Comparison of ENCODE assay signal across 8 mouse cellular contexts in genomic region chr11:120660301-120661075, GRCm38 (mm10). TPM values are rescaled to one million over a fixed set of nuclear protein-coding genes. Genes with fewer than 3 reads are reported as not detected.
DNase-seq lines count a peak whose midpoint lies in the region; ATAC-seq and TF ChIP-seq lines count a peak whose summit lies in the region.

No protein-coding gene starts in this region.

- H3K4me3 ChIP-seq in embryonic facial prominence, embryonic 13.5 days: peak overlapping the region; percentile 51
- H3K4me3 ChIP-seq in liver, embryonic 14.5 days (ENCODE audit: insufficient read depth in 1 of 2, low read depth in 2 of 2, low read length in 2 of 2): peak overlapping the region in 1 of 2 experiments; percentile 30; a peak in 2 of 4 replicates
- peak overlapping the region; percentile 40 for H3K4me3 ChIP-seq in neural tube, embryonic 13.5 days

- peaks cover 95% of the 10 kb centered on the region for H3K27me3 ChIP-seq in embryonic facial prominence, embryonic 13.5 days
- peaks cover 63% of the 10 kb centered on the region for H3K27me3 ChIP-seq in liver, embryonic 14.5 days (ENCODE audit: control insufficient read depth, insufficient read depth, low read length)
- peaks cover 87% of the 10 kb centered on the region for H3K27me3 ChIP-seq in neural tube, embryonic 13.5 days

- no peak for ATAC-seq in embryonic facial prominence, embryonic 13.5 days (ENCODE audit: insufficient number of reproducible peaks, insufficient read depth, low FRiP score, low TSS enrichment, low read depth)
- no peak for ATAC-seq in liver, embryonic 14.5 days (ENCODE audit: insufficient read depth)
- no peak for ATAC-seq in neural tube, embryonic 13.5 days (ENCODE audit: low read depth)

- 0 out of 2 replicates have a peak, but pooled peaks have one; percentile 10 for TF ChIP-seq CTCF in liver, embryonic 14.5 days (IDR thresholded peaks at IDR 0.05; ENCODE audit: low read depth)

- no peak for TF ChIP-seq EP300 in liver, embryonic 14.5 days (IDR thresholded peaks at IDR 0.05; ENCODE audit: low read depth)

- no peaks in the 10 kb centered on the region for H3K36me3 ChIP-seq in embryonic facial prominence, embryonic 13.5 days
- no peaks in the 10 kb centered on the region for H3K36me3 ChIP-seq in liver, embryonic 14.5 days (replicated peaks; ENCODE audit: control insufficient read depth, insufficient read depth, low read depth)
- H3K36me3 ChIP-seq in neural tube, embryonic 13.5 days: no peaks in the 10 kb centered on the region

- peak overlapping the region; percentile 67 for H3K9ac ChIP-seq in embryonic facial prominence, embryonic 13.5 days
- no peak overlapping the region for H3K9ac ChIP-seq in liver, embryonic 14.5 days (replicated peaks)
- H3K9ac ChIP-seq in neural tube, embryonic 13.5 days: peak overlapping the region; percentile 55

- peak overlapping the region; percentile 78 for H3K4me2 ChIP-seq in embryonic facial prominence, embryonic 13.5 days
- H3K4me2 ChIP-seq in liver, embryonic 14.5 days (ENCODE audit: low read depth): peak overlapping the region; percentile 44
- peak overlapping the region; percentile 60 for H3K4me2 ChIP-seq in neural tube, embryonic 13.5 days

- peak; percentile 40 for DNase-seq in right cerebral cortex, postnatal 14 days
- no peak for DNase-seq in right cerebral cortex, postnatal 36 days (ENCODE audit: low spot score in 2 of 2)
- peak; percentile 39 for DNase-seq in induced T-regulatory cell, adult 2 months (ENCODE audit: low read depth)
- no peak for DNase-seq in liver, embryonic 14.5 days (ENCODE audit: low read depth in 3 of 3, low spot score in 3 of 3)
- DNase-seq in spleen, postnatal 36 days (ENCODE audit: low spot score in 2 of 2): no peak
- no peak for DNase-seq in frontal cortex, postnatal 36 days (ENCODE audit: low spot score in 2 of 2)

- peaks cover 23% of the 10 kb centered on the region for H3K4me1 ChIP-seq in embryonic facial prominence, embryonic 13.5 days
- no peaks in the 10 kb centered on the region for H3K4me1 ChIP-seq in liver, embryonic 14.5 days (replicated peaks; ENCODE audit: control insufficient read depth in 2 of 2, insufficient read depth in 2 of 2, low read length in 1 of 2)
- peaks cover 31% of the 10 kb centered on the region for H3K4me1 ChIP-seq in neural tube, embryonic 13.5 days (replicated peaks)

- H3K9me3 ChIP-seq in embryonic facial prominence, embryonic 13.5 days: no peaks in the 10 kb centered on the region
- H3K9me3 ChIP-seq in liver, embryonic 14.5 days (ENCODE audit: control insufficient read depth, low read length): no peaks in the 10 kb centered on the region
- no peaks in the 10 kb centered on the region for H3K9me3 ChIP-seq in neural tube, embryonic 13.5 days

- H3K27ac ChIP-seq in embryonic facial prominence, embryonic 13.5 days: 0 out of 2 replicates have a peak overlapping the region, but pooled peaks have one; percentile 4
- no peak overlapping the region for H3K27ac ChIP-seq in liver, embryonic 14.5 days
- no peak overlapping the region for H3K27ac ChIP-seq in neural tube, embryonic 13.5 days (replicated peaks)

- WGBS in embryonic facial prominence, embryonic 13.5 days: under 1% methylated on average over 92 of the region's 95 CpGs
- WGBS in liver, embryonic 14.5 days (ENCODE audit: insufficient replicate concordance): under 1% methylated on average over 90 of the region's 95 CpGs
- under 1% methylated on average over 89 of the region's 95 CpGs for WGBS in neural tube, embryonic 13.5 days

RNA-seq across cellular contexts. Expression of gene Notum, which starts 0.5 kb away (rescaled TPM):
- polyA plus RNA-seq in embryonic facial prominence, embryonic 13.5 days (2015; fragmentation: Nextera tagmentation; extraction: Ambion mirVana): 4.3 and 7.2 TPM in 2 replicates
- 0.18 and 0.30 TPM in 2 replicates for polyA plus RNA-seq in liver, embryonic 14.5 days (2012; rRNA removed)
- 0.18 TPM in 1 of 2 replicates, not detected in the other for polyA plus RNA-seq in liver, embryonic 14.5 days (2014; fragmentation: Nextera tagmentation; extraction: Ambion mirVana)
- polyA plus RNA-seq in neural tube, embryonic 13.5 days (2015; fragmentation: Nextera tagmentation; extraction: Ambion mirVana): 2.5 and 2.7 TPM in 2 replicates

RNA-seq across cellular contexts. Expression of gene Aspscr1, which starts 12.3 kb away (rescaled TPM):
- polyA plus RNA-seq in embryonic facial prominence, embryonic 13.5 days (2015; fragmentation: Nextera tagmentation; extraction: Ambion mirVana): 109 and 123 TPM in 2 replicates
- polyA plus RNA-seq in liver, embryonic 14.5 days (2012; rRNA removed): 16.9 and 20.4 TPM in 2 replicates
- polyA plus RNA-seq in liver, embryonic 14.5 days (2014; fragmentation: Nextera tagmentation; extraction: Ambion mirVana): 34.6 and 37.5 TPM in 2 replicates
- polyA plus RNA-seq in neural tube, embryonic 13.5 days (2015; fragmentation: Nextera tagmentation; extraction: Ambion mirVana): 131 and 141 TPM in 2 replicates

RNA-seq across cellular contexts. Expression of gene Myadml2, which starts 12.5 kb away (rescaled TPM):
- polyA plus RNA-seq in embryonic facial prominence, embryonic 13.5 days (2015; fragmentation: Nextera tagmentation; extraction: Ambion mirVana): not detected in 2 replicates
- 0.07 and 0.13 TPM in 2 replicates for polyA plus RNA-seq in liver, embryonic 14.5 days (2012; rRNA removed)
- polyA plus RNA-seq in liver, embryonic 14.5 days (2014; fragmentation: Nextera tagmentation; extraction: Ambion mirVana): 0.67 and 1.0 TPM in 2 replicates
- polyA plus RNA-seq in neural tube, embryonic 13.5 days (2015; fragmentation: Nextera tagmentation; extraction: Ambion mirVana): 0.66 and 1.7 TPM in 2 replicates

RNA-seq across cellular contexts. Expression of gene Pycr1, which starts 16.9 kb away (rescaled TPM):
- polyA plus RNA-seq in embryonic facial prominence, embryonic 13.5 days (2015; fragmentation: Nextera tagmentation; extraction: Ambion mirVana): 27.7 and 34.9 TPM in 2 replicates
- polyA plus RNA-seq in liver, embryonic 14.5 days (2012; rRNA removed): 4.0 and 4.3 TPM in 2 replicates
- 4.8 and 5.1 TPM in 2 replicates for polyA plus RNA-seq in liver, embryonic 14.5 days (2014; fragmentation: Nextera tagmentation; extraction: Ambion mirVana)
- 24.7 and 24.8 TPM in 2 replicates for polyA plus RNA-seq in neural tube, embryonic 13.5 days (2015; fragmentation: Nextera tagmentation; extraction: Ambion mirVana)

RNA-seq across cellular contexts. Expression of gene Mafg, which starts 27.1 kb away (rescaled TPM):
- 22.0 and 30.0 TPM in 2 replicates for polyA plus RNA-seq in embryonic facial prominence, embryonic 13.5 days (2015; fragmentation: Nextera tagmentation; extraction: Ambion mirVana)
- polyA plus RNA-seq in liver, embryonic 14.5 days (2012; rRNA removed): 29.5 and 30.9 TPM in 2 replicates
- 20.9 and 25.9 TPM in 2 replicates for polyA plus RNA-seq in liver, embryonic 14.5 days (2014; fragmentation: Nextera tagmentation; extraction: Ambion mirVana)
- polyA plus RNA-seq in neural tube, embryonic 13.5 days (2015; fragmentation: Nextera tagmentation; extraction: Ambion mirVana): 35.5 and 36.0 TPM in 2 replicates

Comparison
In these comparisons a context has a peak if more than half of its experiments do, and no peak if none do; other contexts are left out.
1. DNase-seq: peak in right cerebral cortex, postnatal 14 days (single experiment) and induced T-regulatory cell, adult 2 months (single experiment); none in right cerebral cortex, postnatal 36 days (0 of 2), liver, embryonic 14.5 days (0 of 3), spleen, postnatal 36 days (0 of 2) and frontal cortex, postnatal 36 days (0 of 2).
2. Peak in every context shown above with its lines, with median percentiles within 50 percentile points of each other: H3K4me2 ChIP-seq.